Mouse (Mus musculus) midbrain, embryonic 14.5 days (tissue): ENCODE data around the gene Ears2. TPM values are rescaled to one million over a fixed set of nuclear protein-coding genes. Genes with fewer than 3 reads are reported as not detected.

Experiments used
- polyA plus RNA-seq: library from polyadenylated mRNA; unstranded; fragments of >200 nt; fragmentation: Nextera tagmentation; extraction: Ambion mirVana; gene quantifications from 2 replicates; pipeline ENCODE4 v1.2.1, GENCODE M21; 2014

Ears2 gene
- polyA plus RNA-seq, 1 experiment from 2014 or later: 11.0 TPM

Other genes starting within 250 kb of the Ears2 start
- gene Scnn1b, start 202.2 kb downstream of the Ears2 start, polyA plus RNA-seq: 0.11 and 0.13 TPM in 2 replicates
- 15.4 and 19.8 TPM in 2 replicates for gene Cog7, start 85.6 kb downstream of the Ears2 start, polyA plus RNA-seq
- 33.3 and 38.3 TPM in 2 replicates for gene Gga2, start 46.0 kb downstream of the Ears2 start, polyA plus RNA-seq
- gene Ubfd1, start 88 bp downstream of the Ears2 start, polyA plus RNA-seq: 93.0 and 108 TPM in 2 replicates
- 583 and 649 TPM in 2 replicates for gene Ndufab1, start 34.6 kb upstream of the Ears2 start, polyA plus RNA-seq
- 5.6 TPM in 2 replicates for gene Palb2, start 65.7 kb upstream of the Ears2 start, polyA plus RNA-seq
- 152 and 167 TPM in 2 replicates for gene Dctn5, start 65.8 kb upstream of the Ears2 start, polyA plus RNA-seq
- 12.7 and 21.4 TPM in 2 replicates for gene Plk1, start 92.2 kb upstream of the Ears2 start, polyA plus RNA-seq
- gene Ern2, start 118.9 kb upstream of the Ears2 start, polyA plus RNA-seq: 1.1 and 1.6 TPM in 2 replicates
- 0.59 and 1.3 TPM in 2 replicates for gene Chp2, start 152.2 kb upstream of the Ears2 start, polyA plus RNA-seq
- gene Prkcb, start 221.5 kb upstream of the Ears2 start, polyA plus RNA-seq: 110 and 111 TPM in 2 replicates